Comparison of ENCODE assay signal across 11 mouse cellular contexts in genomic region chr10:127186451-127186850, GRCm38 (mm10). TPM values are rescaled to one million over a fixed set of nuclear protein-coding genes. Genes with fewer than 3 reads are reported as not detected.
A peak's percentile ranks its signal among the peaks of the same experiment; 100 is the strongest.
DNase-seq lines count a peak whose midpoint lies in the region; ATAC-seq and TF ChIP-seq lines count a peak whose summit lies in the region.
"Had no signal": no experiment of that assay in that cellular context is flagged by ENCODE, and none has a peak within 500 bp of the region (broad histone marks: within the 10 kb centered on the region; RNA-seq: fewer than 3 reads in every experiment).

No protein-coding gene starts in this region.

- no peak overlapping the region for H3K9ac ChIP-seq in forebrain, embryonic 12.5 days

- no peak for ATAC-seq in forebrain, embryonic 12.5 days (ENCODE audit: low FRiP score)

- peaks cover 56% of the 10 kb centered on the region for H3K27me3 ChIP-seq in forebrain, embryonic 10.5 days (ENCODE audit: poor library complexity, severe bottlenecking)
- H3K27me3 ChIP-seq in forebrain, embryonic 12.5 days = peaks cover 21% of the 10 kb centered on the region
- peaks cover 20% of the 10 kb centered on the region for H3K27me3 ChIP-seq in thymus, adult 2 months (ENCODE audit: control insufficient read depth, insufficient read depth, low read length)

- no peak overlapping the region for H3K4me2 ChIP-seq in forebrain, embryonic 12.5 days

- H3K4me1 ChIP-seq in forebrain, embryonic 10.5 days = peaks cover 73% of the 10 kb centered on the region
- H3K4me1 ChIP-seq in forebrain, embryonic 12.5 days = peaks cover 53% of the 10 kb centered on the region
- H3K4me1 ChIP-seq in bone marrow, adult 2 months (ENCODE audit: control insufficient read depth, insufficient read depth, low read length) = peaks cover 1% of the 10 kb centered on the region; the same call in 1 of the 2 replicates
- H3K4me1 ChIP-seq in thymus, adult 2 months (replicated peaks; ENCODE audit: control insufficient read depth, insufficient read depth, low read length) = peaks cover 14% of the 10 kb centered on the region; the same call in 1 of the 2 replicates

- H3K27ac ChIP-seq in forebrain, embryonic 10.5 days = no peak overlapping the region
- no peak overlapping the region for H3K27ac ChIP-seq in forebrain, embryonic 12.5 days
- H3K27ac ChIP-seq in bone marrow, adult 2 months (ENCODE audit: control insufficient read depth, insufficient read depth, low read depth, low read length, poor library complexity) = no peak overlapping the region
- H3K27ac ChIP-seq in thymus, adult 2 months (ENCODE audit: control insufficient read depth, insufficient read depth, low read length) = no peak overlapping the region

- 67% methylated on average over 1 of the region's 1 CpGs for WGBS in forebrain, embryonic 10.5 days
- 73% methylated on average over 1 of the region's 1 CpGs for WGBS in forebrain, embryonic 12.5 days
- WGBS in bone marrow, adult 2 months = 91% methylated on average over 1 of the region's 1 CpGs
- 100% methylated on average over 1 of the region's 1 CpGs for WGBS in thymus, adult 2 months

- peaks cover 5% of the 10 kb centered on the region; the same call in 1 of the 2 replicates for H3K9me3 ChIP-seq in forebrain, embryonic 10.5 days
- 0 out of 2 replicates have a peak, but pooled peaks cover 3% of the 10 kb centered on the region for H3K9me3 ChIP-seq in forebrain, embryonic 12.5 days

- H3K4me3 ChIP-seq in forebrain, embryonic 10.5 days = 0 out of 2 replicates have a peak overlapping the region, but pooled peaks have one; percentile 90
- H3K4me3 ChIP-seq in forebrain, embryonic 12.5 days (replicated peaks) = no peak overlapping the region
- H3K4me3 ChIP-seq in bone marrow, adult 2 months (replicated peaks; ENCODE audit: control insufficient read depth, low read depth, low read length) = no peak overlapping the region
- no peak overlapping the region for H3K4me3 ChIP-seq in thymus, adult 2 months (ENCODE audit: control insufficient read depth, insufficient read depth, low read length)

- TF ChIP-seq CTCF in bone marrow, adult 2 months (IDR thresholded peaks at IDR 0.05; ENCODE audit: control insufficient read depth, insufficient read depth, low read length) = 0 out of 2 replicates have a peak, but pooled peaks have one; percentile 15
- no peak for TF ChIP-seq CTCF in thymus, adult 2 months (IDR thresholded peaks at IDR 0.05; ENCODE audit: borderline replicate concordance, control insufficient read depth, extremely low read depth, insufficient read depth, low read length, poor library complexity)

- H3K36me3 ChIP-seq in forebrain, embryonic 10.5 days (replicated peaks) = peaks cover 49% of the 10 kb centered on the region
- H3K36me3 ChIP-seq in forebrain, embryonic 12.5 days (replicated peaks) = peaks cover 19% of the 10 kb centered on the region
- H3K36me3 ChIP-seq in thymus, adult 2 months (ENCODE audit: control insufficient read depth, insufficient read depth, low read length) = no peaks in the 10 kb centered on the region

- DNase-seq in forebrain, embryonic 10.5 days (ENCODE audit: extremely low spot score, low spot score) = no peak
- DNase-seq in layer of hippocampus, adult 11-12 months (ENCODE audit: low spot score) = peak; percentile 5
- DNase-seq in layer of hippocampus, postnatal 10 days (ENCODE audit: low spot score in 2 of 2) = no peak
- DNase-seq in A20 (ENCODE audit: low read depth, low spot score) = peak; percentile 55
- no peak for DNase-seq in adrenal gland, adult 18-20 months (ENCODE audit: low spot score in 2 of 2)
- no peak for DNase-seq in thymus, adult 2 months
- DNase-seq: adrenal gland, postnatal 36 days; cerebellum, adult 11 months; spleen, adult 18-20 months had no signal

- no peak for TF ChIP-seq POLR2A in bone marrow, adult 2 months (IDR thresholded peaks at IDR 0.05; ENCODE audit: borderline replicate concordance, control insufficient read depth, low read depth, low read length)
- TF ChIP-seq POLR2A in thymus, adult 2 months (IDR thresholded peaks at IDR 0.05; ENCODE audit: control insufficient read depth, extremely low read depth, insufficient read depth, low read length, poor library complexity) = no peak

RNA-seq across cellular contexts. Expression of gene Arhgef25, which starts 3.4 kb away (rescaled TPM):
- 23.7 and 25.7 TPM in 2 replicates for polyA plus RNA-seq in forebrain, embryonic 10.5 days (2016; fragmentation: Nextera tagmentation; extraction: Ambion mirVana)
- polyA plus RNA-seq in forebrain, embryonic 12.5 days (2016; fragmentation: Nextera tagmentation; extraction: Ambion mirVana) = 32.3 and 36.4 TPM in 2 replicates
- 100 to 1,000 TPM; 125 to 132 TPM for total RNA-seq in layer of hippocampus, postnatal 10 days (2021)
- polyA plus RNA-seq in bone marrow, adult 2 months (2011; ENCODE audit: insufficient read depth, insufficient read length, low replicate concordance, missing spikeins) = 9.9 and 25.0 TPM in 2 replicates
- 10 to 100 TPM; 18.8 to 20.3 TPM for total RNA-seq in adrenal gland, adult 18-20 months (2021)
- polyA plus RNA-seq in thymus, adult 2 months (2012; rRNA removed) = 4.2 and 5.6 TPM in 2 replicates

RNA-seq across cellular contexts. Expression of gene Slc26a10, which starts 6.0 kb away (rescaled TPM):
- polyA plus RNA-seq in forebrain, embryonic 10.5 days (2016; fragmentation: Nextera tagmentation; extraction: Ambion mirVana) = 1.9 and 2.0 TPM in 2 replicates
- 0.86 and 2.2 TPM in 2 replicates for polyA plus RNA-seq in forebrain, embryonic 12.5 days (2016; fragmentation: Nextera tagmentation; extraction: Ambion mirVana)
- 1 to 10 TPM; 2.0 to 2.6 TPM for total RNA-seq in layer of hippocampus, postnatal 10 days (2021)
- not detected in 2 replicates for polyA plus RNA-seq in bone marrow, adult 2 months (2011; ENCODE audit: insufficient read depth, insufficient read length, low replicate concordance, missing spikeins)
- 1 to 10 TPM; 1.1 to 1.8 TPM for total RNA-seq in adrenal gland, adult 18-20 months (2021)
- polyA plus RNA-seq in thymus, adult 2 months (2012; rRNA removed) = 3.6 and 6.4 TPM in 2 replicates

RNA-seq across cellular contexts. Expression of gene Dtx3, which starts 9.1 kb away (rescaled TPM):
- polyA plus RNA-seq in forebrain, embryonic 10.5 days (2016; fragmentation: Nextera tagmentation; extraction: Ambion mirVana) = 106 and 108 TPM in 2 replicates
- 170 and 172 TPM in 2 replicates for polyA plus RNA-seq in forebrain, embryonic 12.5 days (2016; fragmentation: Nextera tagmentation; extraction: Ambion mirVana)
- 100 to 1,000 TPM; 187 to 203 TPM for total RNA-seq in layer of hippocampus, postnatal 10 days (2021)
- 58.4 and 78.7 TPM in 2 replicates for polyA plus RNA-seq in bone marrow, adult 2 months (2011; ENCODE audit: insufficient read depth, insufficient read length, low replicate concordance, missing spikeins)
- 10 to 100 TPM; 63.0 to 67.6 TPM for total RNA-seq in adrenal gland, adult 18-20 months (2021)
- 222 and 263 TPM in 2 replicates for polyA plus RNA-seq in thymus, adult 2 months (2012; rRNA removed)

RNA-seq across cellular contexts. Expression of gene B4galnt1, which starts 21.4 kb away (rescaled TPM):
- 4.0 and 5.0 TPM in 2 replicates for polyA plus RNA-seq in forebrain, embryonic 10.5 days (2016; fragmentation: Nextera tagmentation; extraction: Ambion mirVana)
- polyA plus RNA-seq in forebrain, embryonic 12.5 days (2016; fragmentation: Nextera tagmentation; extraction: Ambion mirVana) = 13.3 and 14.7 TPM in 2 replicates
- 100 to 1,000 TPM; 107 to 116 TPM for total RNA-seq in layer of hippocampus, postnatal 10 days (2021)
- 26.4 and 54.8 TPM in 2 replicates for polyA plus RNA-seq in bone marrow, adult 2 months (2011; ENCODE audit: insufficient read depth, insufficient read length, low replicate concordance, missing spikeins)
- 1 to 10 TPM; 7.8 to 8.6 TPM for total RNA-seq in adrenal gland, adult 18-20 months (2021)
- polyA plus RNA-seq in thymus, adult 2 months (2012; rRNA removed) = 196 and 239 TPM in 2 replicates

RNA-seq across cellular contexts. Expression of gene Pip4k2c, which starts 24.9 kb away (rescaled TPM):
- polyA plus RNA-seq in forebrain, embryonic 10.5 days (2016; fragmentation: Nextera tagmentation; extraction: Ambion mirVana) = 21.3 and 21.4 TPM in 2 replicates
- 19.4 and 20.2 TPM in 2 replicates for polyA plus RNA-seq in forebrain, embryonic 12.5 days (2016; fragmentation: Nextera tagmentation; extraction: Ambion mirVana)
- 10 to 100 TPM; 38.3 to 38.4 TPM for total RNA-seq in layer of hippocampus, postnatal 10 days (2021)
- 18.1 and 24.9 TPM in 2 replicates for polyA plus RNA-seq in bone marrow, adult 2 months (2011; ENCODE audit: insufficient read depth, insufficient read length, low replicate concordance, missing spikeins)
- total RNA-seq in adrenal gland, adult 18-20 months (2021) = 10 to 100 TPM; 41.5 to 44.7 TPM
- polyA plus RNA-seq in thymus, adult 2 months (2012; rRNA removed) = 34.4 and 36.1 TPM in 2 replicates

Comparison
In these comparisons a context has a peak if more than half of its experiments do, and no peak if none do; other contexts are left out.
1. DNase-seq: peak in layer of hippocampus, adult 11-12 months (single experiment) and A20 (single experiment); none in forebrain, embryonic 10.5 days (single experiment), layer of hippocampus, postnatal 10 days (0 of 2), adrenal gland, adult 18-20 months (0 of 2) and thymus, adult 2 months (single experiment).